ENCODE assay signal across 8 mouse cellular contexts in the genomic region with DNA sequence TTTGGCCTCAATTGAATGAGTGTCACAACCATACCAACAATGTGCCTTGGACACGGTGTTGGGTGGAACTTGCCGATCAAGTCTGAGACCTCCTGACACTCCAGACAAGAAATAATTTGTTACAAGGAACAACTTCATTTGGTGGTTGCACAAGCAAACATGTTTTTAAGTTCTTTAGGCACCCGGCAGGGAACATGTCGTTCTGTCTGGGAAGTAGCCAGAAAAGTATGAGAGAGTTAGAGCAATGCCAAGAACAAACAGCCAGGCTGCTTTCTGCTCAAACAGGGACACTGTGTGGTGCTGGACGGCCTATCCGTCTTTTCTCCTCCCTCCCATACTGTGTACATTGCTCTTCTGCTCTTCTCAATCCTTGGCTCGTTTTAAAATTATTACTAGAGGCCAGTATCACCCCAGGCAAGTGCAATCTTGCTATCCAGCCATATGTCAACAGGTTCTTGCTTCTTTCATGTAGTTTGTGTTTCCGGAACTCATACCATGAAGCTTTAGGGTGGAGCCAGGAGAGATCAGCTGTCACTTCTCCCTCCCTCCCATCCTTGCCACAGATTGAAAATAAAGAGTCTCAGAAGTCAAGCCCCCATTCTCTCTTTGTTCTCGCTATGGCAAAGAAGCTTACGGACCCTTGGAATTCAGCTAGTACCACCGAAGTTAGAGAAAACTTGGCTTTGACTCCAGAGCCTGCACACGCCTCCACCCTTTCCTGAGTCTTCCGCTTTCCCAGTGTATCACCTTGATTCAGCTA. TPM values are rescaled to one million over a fixed set of nuclear protein-coding genes. Genes with fewer than 3 reads are reported as not detected.
A peak's percentile ranks its signal among the peaks of the same experiment; 100 is the strongest.
DNase-seq lines count a peak whose midpoint lies in the region; ATAC-seq lines count a peak whose summit lies in the region.

No protein-coding gene starts in this region.

- peak; percentile 18 for DNase-seq in embryo, embryonic 9.5 days (ENCODE audit: extremely low spot score)
- DNase-seq in embryo, embryonic 10.5 days (ENCODE audit: low spot score) = no peak
- DNase-seq in Muller cell, postnatal 12 days (ENCODE audit: inconsistent ontology term) = peak; percentile 38
- peak; percentile 97 for DNase-seq in gonadal fat pad, adult 2 months (ENCODE audit: low read depth)
- DNase-seq in kidney, adult 8-10 months = peak; percentile 17 to 23

- H3K4me3 ChIP-seq in liver, embryonic 12.5 days = no peak overlapping the region; the same call in 1 of the 2 replicates
- H3K4me3 ChIP-seq in stomach, embryonic 16.5 days (replicated peaks; ENCODE audit: low read length) = no peak overlapping the region

- 0 out of 2 replicates have a peak, but pooled peaks cover 4% of the 10 kb centered on the region for H3K27me3 ChIP-seq in liver, embryonic 12.5 days (replicated peaks)
- H3K27me3 ChIP-seq in stomach, embryonic 16.5 days (ENCODE audit: control insufficient read depth, insufficient read depth, low read length) = no peaks in the 10 kb centered on the region

- no peaks in the 10 kb centered on the region for H3K9me3 ChIP-seq in liver, embryonic 12.5 days (replicated peaks)
- H3K9me3 ChIP-seq in stomach, embryonic 16.5 days (replicated peaks; ENCODE audit: control insufficient read depth, low read length) = no peaks in the 10 kb centered on the region

- no peak overlapping the region for H3K9ac ChIP-seq in liver, embryonic 12.5 days
- no peak overlapping the region; the same call in 1 of the 2 replicates for H3K9ac ChIP-seq in stomach, embryonic 16.5 days (ENCODE audit: low read length)

- peak overlapping the region; percentile 56 for H3K4me2 ChIP-seq in liver, embryonic 12.5 days
- H3K4me2 ChIP-seq in stomach, embryonic 16.5 days (ENCODE audit: low read depth, low read length) = peak overlapping the region; percentile 43

- no peaks in the 10 kb centered on the region for H3K36me3 ChIP-seq in liver, embryonic 12.5 days
- H3K36me3 ChIP-seq in stomach, embryonic 16.5 days (ENCODE audit: control insufficient read depth, insufficient read depth, low read length) = no peaks in the 10 kb centered on the region

- peaks cover 32% of the 10 kb centered on the region for H3K4me1 ChIP-seq in liver, embryonic 12.5 days
- H3K4me1 ChIP-seq in stomach, embryonic 16.5 days (ENCODE audit: control insufficient read depth, insufficient read depth, low read length) = peaks cover 12% of the 10 kb centered on the region; the same call in 1 of the 2 replicates

- WGBS in liver, embryonic 12.5 days (ENCODE audit: insufficient replicate concordance) = 29% methylated on average over 13 of the region's 13 CpGs
- 16% methylated on average over 13 of the region's 13 CpGs for WGBS in stomach, embryonic 16.5 days

- 0 out of 2 replicates have a peak overlapping the region, but pooled peaks have one; percentile 4 for H3K27ac ChIP-seq in liver, embryonic 12.5 days
- peak overlapping the region; percentile 83 for H3K27ac ChIP-seq in stomach, embryonic 16.5 days (ENCODE audit: low read length)

- ATAC-seq in liver, embryonic 12.5 days = no peak
- ATAC-seq in stomach, embryonic 16.5 days (ENCODE audit: insufficient read depth, low FRiP score) = peak; percentile 37
- ATAC-seq in CD4-positive, CD25-positive, alpha-beta regulatory T cell, adult 4 months = no peak

RNA-seq across cellular contexts. Expression of a gene that starts 52.8 kb away (rescaled TPM):
- 12.6 and 24.9 TPM in 2 replicates for polyA plus RNA-seq in gonadal fat pad, adult 2 months (2012; rRNA removed)
- 2.0 and 2.4 TPM in 2 replicates for polyA plus RNA-seq in liver, embryonic 12.5 days (2016; fragmentation: Nextera tagmentation; extraction: Ambion mirVana)
- polyA plus RNA-seq in stomach, embryonic 16.5 days (2015; fragmentation: Nextera tagmentation; extraction: Ambion mirVana) = 5.2 and 6.4 TPM in 2 replicates
- polyA plus RNA-seq in CD4-positive, CD25-positive, alpha-beta regulatory T cell, adult 4 months (2017; shearing (Covaris generic)) = not detected
